Mouse (Mus musculus) neural tube, embryonic 15.5 days (tissue): ENCODE measurements around the gene Csgalnact2. TPM values are rescaled to one million over a fixed set of nuclear protein-coding genes. Genes with fewer than 3 reads are reported as not detected.

Source experiments
- ATAC-seq: fragments of 200-750 bp; cut with Nextera tagmentation; 2 replicates; pipeline ENCODE4 v1.8.0; 2017; ENCODE audit warnings: mild to moderate bottlenecking, moderate TSS enrichment, moderate library complexity; ENCODE audit not compliant: low FRiP score
- H3K27ac ChIP-seq: fragments of 300-500 bp; sonication (generic); replicated peaks from 2 replicates; pipeline ENCODE4 v1.5.1; 2015; ENCODE audit warnings: mild to moderate bottlenecking, inconsistent platforms
- H3K27me3 ChIP-seq: fragments of 300-500 bp; sonication (generic); replicated peaks from 2 replicates; pipeline ENCODE4 v1.6.1; 2015; ENCODE audit warnings: inconsistent platforms
- H3K36me3 ChIP-seq: fragments of 300-500 bp; sonication (generic); 2 replicates; pipeline ENCODE4 v1.6.1; 2015; ENCODE audit warnings: inconsistent platforms
- H3K4me1 ChIP-seq: fragments of 300-500 bp; sonication (generic); 2 replicates; pipeline ENCODE4 v1.6.1; 2015; ENCODE audit warnings: inconsistent platforms
- H3K4me2 ChIP-seq: fragments of 300-500 bp; sonication (generic); 2 replicates; pipeline ENCODE4 v1.6.1; 2015; ENCODE audit warnings: inconsistent platforms, mild to moderate bottlenecking, moderate library complexity
- H3K4me3 ChIP-seq: fragments of 300-500 bp; sonication (generic); replicated peaks from 2 replicates; pipeline ENCODE4 v1.5.1; 2015; ENCODE audit warnings: mild to moderate bottlenecking, inconsistent platforms
- H3K9ac ChIP-seq: fragments of 300-500 bp; sonication (generic); replicated peaks from 2 replicates; pipeline ENCODE4 v1.6.1; 2015; ENCODE audit warnings: mild to moderate bottlenecking, inconsistent platforms
- H3K9me3 ChIP-seq: fragments of 300-500 bp; sonication (generic); replicated peaks from 2 replicates; pipeline ENCODE4 v1.6.1; 2016; ENCODE audit warnings: inconsistent platforms
- WGBS: fragments of 180-500 bp; shearing (Covaris S2); methylation state at CpG from one replicate; pipeline ENCODE4 v1.1.7; 2015; ENCODE audit warnings: mixed read lengths; 5-methylcytosine and 5-hydroxymethylcytosine counted together
- polyA plus RNA-seq: library from polyadenylated mRNA; unstranded; fragments of >200 nt; fragmentation: Nextera tagmentation; extraction: Ambion mirVana; gene quantifications from 2 replicates; pipeline ENCODE4 v1.2.1, GENCODE M21; 2015

Gene Csgalnact2
- polyA plus RNA-seq, 1 experiment from 2014 or later: 10.7 TPM

DNA sequence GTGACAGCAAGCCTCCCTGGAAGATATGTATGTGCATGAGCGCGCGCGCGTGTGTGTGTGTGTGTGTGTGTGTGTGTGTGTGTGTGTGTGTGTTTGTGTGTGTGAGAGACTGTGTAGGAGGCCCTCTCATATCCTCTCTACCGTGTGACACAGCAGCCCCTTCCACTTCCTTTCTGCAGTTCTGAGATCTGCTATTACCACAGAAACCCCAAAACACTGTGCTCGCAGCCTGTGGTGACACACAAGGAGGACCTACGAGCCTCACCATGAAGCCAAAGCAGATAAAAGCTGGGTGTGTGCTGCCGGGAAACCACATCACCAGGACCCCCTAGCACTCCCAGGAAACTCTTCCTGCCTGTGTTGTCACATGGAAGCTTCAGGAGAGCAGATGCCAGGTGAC, 28.1 kb upstream of the Csgalnact2 start:
- no peak overlapping the region for H3K4me3 ChIP-seq
- WGBS: 88% methylated on average over 9 of the region's 9 CpGs
- H3K4me1 ChIP-seq: no peaks in the 10 kb centered on the region
- H3K9ac ChIP-seq: no peak overlapping the region
- H3K27me3 ChIP-seq: no peaks in the 10 kb centered on the region
- ATAC-seq: no peak
- no peak overlapping the region for H3K4me2 ChIP-seq
- H3K36me3 ChIP-seq: no peaks in the 10 kb centered on the region
- H3K27ac ChIP-seq: no peak overlapping the region
- no peaks in the 10 kb centered on the region for H3K9me3 ChIP-seq

- Histone ChIP-seq H3K36me3 (no peaks in the 10 kb centered on the region), H3K4me1 (no peaks in the 10 kb centered on the region), H3K27me3 (no peaks in the 10 kb centered on the region), H3K4me3 (no peak overlapping the region), H3K9ac (no peak overlapping the region), H3K4me2 (no peak overlapping the region), H3K9me3 (no peaks in the 10 kb centered on the region), H3K27ac (no peak overlapping the region)
- ATAC-seq: no peak
- WGBS: 89% methylated on average over 1 of the region's 1 CpGs
Measured at GRCm38 (mm10) chr6:118165516-118165915, 26.6 kb upstream of the Csgalnact2 start.

- Histone ChIP-seq H3K4me2 (no peak overlapping the region), H3K9ac (no peak overlapping the region), H3K4me3 (no peak overlapping the region), H3K27me3 (no peaks in the 10 kb centered on the region), H3K4me1 (no peaks in the 10 kb centered on the region), H3K36me3 (no peaks in the 10 kb centered on the region), H3K9me3 (no peaks in the 10 kb centered on the region), H3K27ac (no peak overlapping the region)
- 75% methylated on average over 8 of the region's 8 CpGs for WGBS
- ATAC-seq: no peak
Measured at GRCm38 (mm10) chr6:118164691-118165090, 25.8 kb upstream of the Csgalnact2 start.

DNA sequence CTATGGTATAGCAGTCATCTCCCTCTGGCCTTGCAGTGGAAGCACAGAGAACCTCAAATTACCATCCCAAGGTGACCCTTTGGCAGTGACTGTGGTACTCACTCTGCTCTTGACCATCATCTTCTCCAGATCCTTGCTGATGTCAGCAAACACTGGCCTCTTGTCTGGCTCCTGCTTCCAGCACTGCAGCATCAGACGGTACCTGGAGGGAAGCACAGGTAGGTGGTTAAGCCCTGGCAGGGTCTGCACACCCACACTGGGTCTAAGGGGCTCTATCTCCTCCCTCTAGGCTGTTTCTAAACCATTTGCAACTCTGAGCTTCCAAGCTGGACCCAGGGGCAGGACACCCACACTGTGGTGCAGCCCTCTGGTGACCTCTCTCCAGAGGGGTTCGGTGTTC, 24.1 kb upstream of the Csgalnact2 start:
- no peak for ATAC-seq
- 94% methylated on average over 2 of the region's 2 CpGs for WGBS
- H3K4me2 ChIP-seq: no peak overlapping the region

GRCm38 (mm10) chr6:118162457-118163082, 23.6 kb upstream of the Csgalnact2 start:
- no peak for ATAC-seq
- Histone ChIP-seq H3K27ac (no peak overlapping the region), H3K4me2 (no peak overlapping the region), H3K9me3 (no peaks in the 10 kb centered on the region), H3K27me3 (no peaks in the 10 kb centered on the region), H3K36me3 (0 out of 2 replicates have a peak, but pooled peaks cover 2% of the 10 kb centered on the region), H3K9ac (no peak overlapping the region), H3K4me1 (no peaks in the 10 kb centered on the region), H3K4me3 (no peak overlapping the region)
- WGBS: 91% methylated on average over 12 of the region's 12 CpGs

More for the DNA sequence above, 24.1 kb upstream of the Csgalnact2 start:
- Histone ChIP-seq H3K9ac (no peak overlapping the region), H3K27ac (no peak overlapping the region), H3K27me3 (no peaks in the 10 kb centered on the region), H3K36me3 (0 out of 2 replicates have a peak, but pooled peaks cover 2% of the 10 kb centered on the region), H3K4me1 (no peaks in the 10 kb centered on the region), H3K4me3 (no peak overlapping the region), H3K9me3 (no peaks in the 10 kb centered on the region)

DNA sequence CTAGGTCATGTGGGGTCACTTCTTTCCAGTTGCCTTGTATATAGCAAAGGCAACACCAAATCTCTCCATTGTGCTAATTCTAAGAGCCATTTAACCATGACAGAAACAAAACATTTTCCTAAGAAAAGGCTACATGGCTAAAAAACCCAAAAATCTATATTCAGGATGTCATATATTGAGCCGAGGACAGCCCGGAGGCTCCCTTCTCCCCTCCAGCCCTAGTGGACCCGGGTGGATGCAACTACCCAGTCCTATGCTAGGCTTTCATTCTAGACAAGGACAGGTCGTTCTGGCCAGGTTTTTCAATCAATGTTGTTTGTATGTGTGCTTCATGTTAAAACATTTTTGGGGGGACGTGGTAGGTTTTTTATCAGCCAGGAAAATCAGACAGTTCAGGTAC, 14.2 kb upstream of the Csgalnact2 start:
- Histone ChIP-seq H3K4me3 (no peak overlapping the region), H3K9me3 (no peaks in the 10 kb centered on the region), H3K9ac (no peak overlapping the region), H3K27ac (no peak overlapping the region), H3K4me1 (no peaks in the 10 kb centered on the region), H3K27me3 (no peaks in the 10 kb centered on the region), H3K36me3 (no peaks in the 10 kb centered on the region), H3K4me2 (no peak overlapping the region)
- 76% methylated on average over 5 of the region's 5 CpGs for WGBS
- ATAC-seq: no peak

DNA sequence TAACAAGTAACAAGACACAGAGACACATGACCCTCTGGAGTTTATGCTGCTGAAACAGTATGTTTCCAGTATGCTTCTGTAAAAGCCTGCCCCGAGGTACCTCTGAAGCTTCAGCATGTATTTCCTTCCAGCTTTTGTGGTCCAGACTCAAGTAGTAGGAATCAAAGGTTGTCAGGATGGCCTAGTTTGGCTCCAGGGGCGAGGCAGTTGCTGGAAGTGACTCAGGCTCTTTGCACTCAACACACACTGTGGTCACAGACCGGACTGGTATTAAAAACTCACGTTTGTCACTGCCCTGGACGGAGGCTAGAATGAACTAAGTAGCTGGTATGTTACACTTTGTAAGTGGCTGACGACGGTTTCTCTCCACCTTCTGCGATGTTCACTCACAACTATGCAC, 12.0 kb upstream of the Csgalnact2 start:
- Histone ChIP-seq H3K9ac (no peak overlapping the region), H3K27ac (no peak overlapping the region), H3K4me3 (no peak overlapping the region), H3K36me3 (no peaks in the 10 kb centered on the region), H3K27me3 (no peaks in the 10 kb centered on the region), H3K9me3 (no peaks in the 10 kb centered on the region), H3K4me2 (no peak overlapping the region), H3K4me1 (no peaks in the 10 kb centered on the region)
- no peak for ATAC-seq
- WGBS: 80% methylated on average over 8 of the region's 8 CpGs

DNA sequence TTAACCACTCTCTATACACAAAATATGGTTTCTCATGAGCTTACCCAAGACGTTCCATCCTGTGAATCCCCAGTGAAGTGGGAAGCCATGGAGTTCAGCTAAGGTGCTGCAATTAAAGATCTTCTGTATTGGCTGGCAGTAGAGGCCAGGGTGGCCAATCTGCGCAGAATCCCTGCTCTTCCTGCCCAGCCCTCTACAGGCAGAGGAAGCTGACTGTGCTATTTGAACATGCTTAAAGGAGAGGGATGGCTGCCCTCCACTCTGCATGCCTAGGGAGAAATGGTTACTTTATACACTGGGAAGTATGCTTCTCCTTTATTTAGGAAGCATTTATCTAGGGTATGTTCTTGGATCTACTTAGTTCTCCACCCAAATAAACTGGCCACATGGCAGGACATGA, 11.6 kb upstream of the Csgalnact2 start:
- Histone ChIP-seq H3K36me3 (no peaks in the 10 kb centered on the region), H3K9ac (no peak overlapping the region), H3K4me2 (no peak overlapping the region), H3K9me3 (no peaks in the 10 kb centered on the region), H3K4me3 (no peak overlapping the region), H3K27me3 (no peaks in the 10 kb centered on the region), H3K4me1 (no peaks in the 10 kb centered on the region), H3K27ac (no peak overlapping the region)
- ATAC-seq: no peak
- WGBS: 88% methylated on average over 2 of the region's 2 CpGs

- Histone ChIP-seq H3K27ac (no peak overlapping the region), H3K27me3 (no peaks in the 10 kb centered on the region), H3K9me3 (no peaks in the 10 kb centered on the region), H3K4me3 (no peak overlapping the region), H3K9ac (no peak overlapping the region), H3K4me2 (no peak overlapping the region), H3K4me1 (no peaks in the 10 kb centered on the region), H3K36me3 (no peaks in the 10 kb centered on the region)
- 77% methylated on average over 4 of the region's 4 CpGs for WGBS
- no peak for ATAC-seq
Measured at GRCm38 (mm10) chr6:118150128-118150527, 11.2 kb upstream of the Csgalnact2 start.

DNA sequence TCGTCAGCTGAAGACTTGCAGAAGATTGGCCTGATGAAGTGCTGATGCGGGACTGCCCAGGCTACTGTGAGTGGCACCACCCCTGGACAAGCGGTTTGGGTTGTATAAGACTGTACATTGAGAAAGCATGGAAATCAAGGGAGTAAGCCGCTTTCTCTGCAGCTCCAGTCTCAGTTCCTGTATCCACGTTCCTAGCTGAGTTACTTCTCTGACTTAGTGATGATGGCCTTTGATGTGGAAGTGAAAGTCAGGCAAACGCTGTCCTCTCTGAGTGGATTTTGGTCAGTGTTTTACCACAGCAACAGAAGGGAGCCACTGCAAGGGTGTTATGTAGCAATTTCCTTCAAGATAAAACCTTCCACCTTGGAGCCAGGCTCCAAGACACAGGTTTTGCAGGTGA, 2.0 kb upstream of the Csgalnact2 start:
- no peaks in the 10 kb centered on the region for H3K36me3 ChIP-seq
- WGBS: 93% methylated on average over 6 of the region's 6 CpGs
- no peaks in the 10 kb centered on the region; the same call in 1 of the 2 replicates for H3K9me3 ChIP-seq
- no peak overlapping the region for H3K9ac ChIP-seq
- no peaks in the 10 kb centered on the region for H3K27me3 ChIP-seq
- no peak overlapping the region for H3K4me2 ChIP-seq
- no peak overlapping the region for H3K27ac ChIP-seq
- no peak overlapping the region for H3K4me3 ChIP-seq
- ATAC-seq: no peak
- peaks cover 10% of the 10 kb centered on the region for H3K4me1 ChIP-seq

DNA sequence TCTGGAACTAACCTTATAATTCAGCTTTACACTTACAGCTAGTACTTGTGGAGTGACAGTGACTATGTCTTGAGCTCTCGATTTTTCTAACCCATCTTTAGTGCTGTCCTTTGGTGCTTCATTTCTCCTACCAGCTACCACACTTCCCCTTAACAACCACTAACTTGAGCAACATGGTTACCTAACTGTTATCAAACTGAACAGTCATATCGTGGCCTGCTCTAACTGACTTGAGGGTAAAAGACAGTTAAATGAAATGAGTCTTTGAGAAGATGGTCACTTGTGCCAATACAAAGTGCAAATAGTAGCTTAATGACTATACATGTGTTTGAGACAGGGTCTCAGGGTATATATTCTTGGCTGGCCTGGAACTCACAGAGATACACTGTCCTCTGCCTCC, 1.8 kb downstream of the Csgalnact2 start:
- Histone ChIP-seq H3K4me1 (peaks cover 10% of the 10 kb centered on the region), H3K4me2 (no peak overlapping the region), H3K9ac (no peak overlapping the region), H3K9me3 (no peaks in the 10 kb centered on the region), H3K27ac (no peak overlapping the region), H3K4me3 (no peak overlapping the region), H3K36me3 (no peaks in the 10 kb centered on the region), H3K27me3 (no peaks in the 10 kb centered on the region)
- ATAC-seq: no peak
- WGBS: 86% methylated on average over 2 of the region's 2 CpGs

GRCm38 (mm10) chr6:118134461-118134860, 4.5 kb downstream of the Csgalnact2 start:
- WGBS: 95% methylated on average over 1 of the region's 1 CpGs
- no peaks in the 10 kb centered on the region for H3K27me3 ChIP-seq
- no peak overlapping the region for H3K27ac ChIP-seq
- no peaks in the 10 kb centered on the region for H3K9me3 ChIP-seq
- ATAC-seq: no peak
- no peak overlapping the region for H3K4me3 ChIP-seq
- H3K4me1 ChIP-seq: peaks cover 10% of the 10 kb centered on the region
- no peaks in the 10 kb centered on the region for H3K36me3 ChIP-seq
- H3K9ac ChIP-seq: no peak overlapping the region
- H3K4me2 ChIP-seq: no peak overlapping the region
